Mouse (Mus musculus): ENCODE data around the gene 1700029H14Rik.

GRCm38 (mm10) chr8:13589071-13589470 is 26.8 kb upstream of the 1700029H14Rik start:
- TF ChIP-seq POLR2A (IDR thresholded peaks at IDR 0.05; ENCODE audit: insufficient read length, low read depth): no peak
- no peak for TF ChIP-seq POLR2AphosphoS2 (IDR thresholded peaks at IDR 0.05; ENCODE audit: insufficient read length, low read depth)
